ENCODE assay signal across 19 mouse cellular contexts in genomic region chr17:44490164-44490794, GRCm38 (mm10).
DNase-seq lines count a peak whose midpoint lies in the region; ATAC-seq lines count a peak whose summit lies in the region.
"Had no signal": no experiment of that assay in that cellular context is flagged by ENCODE, and none has a peak within 500 bp of the region (broad histone marks: within the 10 kb centered on the region; RNA-seq: fewer than 3 reads in every experiment).

No protein-coding gene starts in this region.

- intact Hi-C loops in left cerebral cortex, postnatal 14 days (cut with DNase I): no loop called here

- no peak overlapping the region for H3K9ac ChIP-seq in kidney, embryonic 14.5 days (ENCODE audit: low read depth, low read length)
- no peak overlapping the region for H3K9ac ChIP-seq in forebrain, embryonic 13.5 days
- H3K9ac ChIP-seq: heart, embryonic 15.5 days; liver, embryonic 12.5 days; lung, embryonic 15.5 days; neural tube, embryonic 12.5 days had no signal

- WGBS in embryonic facial prominence, embryonic 10.5 days: 60% methylated on average over 11 of the region's 11 CpGs
- 19% methylated on average over 11 of the region's 11 CpGs for WGBS in kidney, embryonic 14.5 days
- WGBS in forebrain, embryonic 13.5 days: 85% methylated on average over 11 of the region's 11 CpGs

- H3K4me1 ChIP-seq in embryonic facial prominence, embryonic 10.5 days: peaks cover 15% of the 10 kb centered on the region
- peaks cover 4% of the 10 kb centered on the region for H3K4me1 ChIP-seq in kidney, embryonic 14.5 days (ENCODE audit: control insufficient read depth, insufficient read depth, low read length)
- no peaks in the 10 kb centered on the region for H3K4me1 ChIP-seq in forebrain, embryonic 13.5 days
- H3K4me1 ChIP-seq: heart, embryonic 15.5 days; liver, embryonic 12.5 days; lung, embryonic 15.5 days; neural tube, embryonic 12.5 days had no signal

- peak; percentile 84 for ATAC-seq in kidney, embryonic 14.5 days (ENCODE audit: low FRiP score, low TSS enrichment)
- ATAC-seq in megakaryocyte progenitor cell, adult 5-6 weeks (replicated peaks; ENCODE audit: poor library complexity): no peak
- ATAC-seq in forebrain, embryonic 13.5 days: no peak
- ATAC-seq: hindbrain, postnatal 0 days; liver, embryonic 12.5 days had no signal

- peak overlapping the region; percentile 35; the same call in 1 of the 2 replicates for H3K27ac ChIP-seq in embryonic facial prominence, embryonic 10.5 days (replicated peaks)
- no peak overlapping the region for H3K27ac ChIP-seq in kidney, embryonic 14.5 days (ENCODE audit: low read depth, low read length)
- H3K27ac ChIP-seq in forebrain, embryonic 13.5 days: no peak overlapping the region
- H3K27ac ChIP-seq: gastrocnemius, adult 2 months; heart, embryonic 15.5 days; hindbrain, postnatal 0 days; liver, embryonic 12.5 days; lung, embryonic 15.5 days; neural tube, embryonic 12.5 days had no signal

- no peak overlapping the region for H3K4me2 ChIP-seq in kidney, embryonic 14.5 days (replicated peaks; ENCODE audit: low read depth, low read length)
- no peak overlapping the region for H3K4me2 ChIP-seq in forebrain, embryonic 13.5 days
- H3K4me2 ChIP-seq: heart, embryonic 15.5 days; liver, embryonic 12.5 days; lung, embryonic 15.5 days; neural tube, embryonic 12.5 days had no signal

- H3K9me3 ChIP-seq in embryonic facial prominence, embryonic 10.5 days: no peaks in the 10 kb centered on the region
- H3K9me3 ChIP-seq in kidney, embryonic 14.5 days (ENCODE audit: control insufficient read depth, low read length): no peaks in the 10 kb centered on the region
- no peaks in the 10 kb centered on the region for H3K9me3 ChIP-seq in forebrain, embryonic 13.5 days (replicated peaks)
- H3K9me3 ChIP-seq: heart, embryonic 15.5 days; liver, embryonic 12.5 days; lung, embryonic 15.5 days; neural tube, embryonic 12.5 days had no signal

- H3K36me3 ChIP-seq in embryonic facial prominence, embryonic 10.5 days (replicated peaks): no peaks in the 10 kb centered on the region
- no peaks in the 10 kb centered on the region for H3K36me3 ChIP-seq in kidney, embryonic 14.5 days (ENCODE audit: control insufficient read depth, insufficient read depth, low read length)
- H3K36me3 ChIP-seq in forebrain, embryonic 13.5 days (ENCODE audit: poor library complexity, severe bottlenecking): no peaks in the 10 kb centered on the region
- H3K36me3 ChIP-seq: heart, embryonic 15.5 days; liver, embryonic 12.5 days; lung, embryonic 15.5 days; neural tube, embryonic 12.5 days had no signal

- peak; percentile 8 for DNase-seq in adrenal gland, postnatal 14 days
- DNase-seq in adrenal gland, adult 8-10 months: no peak
- DNase-seq in embryonic facial prominence, embryonic 10.5 days (ENCODE audit: low spot score): no peak
- peak; percentile 71 to 78 for DNase-seq in kidney, postnatal 4 days
- no peak for DNase-seq in left cerebral cortex, postnatal 14 days (ENCODE audit: low spot score in 2 of 2)
- DNase-seq: adrenal gland, postnatal 10 days; cerebellum, adult 8-10 months; gastrocnemius, adult 2 months; heart, adult 18-20 months; thymus, postnatal 25 days had no signal

- no peaks in the 10 kb centered on the region for H3K27me3 ChIP-seq in embryonic facial prominence, embryonic 10.5 days (replicated peaks; ENCODE audit: low read depth, poor library complexity, severe bottlenecking)
- H3K27me3 ChIP-seq in kidney, embryonic 14.5 days (ENCODE audit: control insufficient read depth, insufficient read depth, low read length): no peaks in the 10 kb centered on the region
- no peaks in the 10 kb centered on the region for H3K27me3 ChIP-seq in forebrain, embryonic 13.5 days
- H3K27me3 ChIP-seq: heart, embryonic 15.5 days; liver, embryonic 12.5 days; lung, embryonic 15.5 days; neural tube, embryonic 12.5 days had no signal

- no peak overlapping the region for H3K4me3 ChIP-seq in embryonic facial prominence, embryonic 10.5 days
- H3K4me3 ChIP-seq in kidney, embryonic 14.5 days (ENCODE audit: low read length): no peak overlapping the region
- no peak overlapping the region for H3K4me3 ChIP-seq in forebrain, embryonic 13.5 days
- H3K4me3 ChIP-seq: erythroblast, embryonic 14.5 days; gastrocnemius, adult 2 months; heart, embryonic 15.5 days; liver, embryonic 12.5 days; lung, embryonic 15.5 days; neural tube, embryonic 12.5 days had no signal

Comparison
In these comparisons a context has a peak if more than half of its experiments do, and no peak if none do; other contexts are left out.
1. DNase-seq: peak in adrenal gland, postnatal 14 days (single experiment) and kidney, postnatal 4 days (2 of 2); none in adrenal gland, adult 8-10 months (single experiment), embryonic facial prominence, embryonic 10.5 days (single experiment) and left cerebral cortex, postnatal 14 days (0 of 2).